Mouse (Mus musculus): ENCODE measurements at regions not wholly inside any gene's neighbourhood (a gene's known extent, or its start where the extent isn't known, plus 50 kb on each side); places are given as distances from the start of the nearest gene placed in this dataset.

- intact Hi-C loops (cut with DNase I), result no loop called here
Observed at GRCm38 (mm10) chr3:133818966-133819700, 274.2 kb upstream of the Tet2 start.

GRCm38 (mm10) chr3:133833739-133834391 is 288.9 kb upstream of the Tet2 start:
- DNase-seq, result no peak
- intact Hi-C loops (cut with DNase I), result no loop called here

More at GRCm38 (mm10) chr3:133818966-133819700, 274.2 kb upstream of the Tet2 start:
- DNase-seq, result no peak

GRCm38 (mm10) chr3:133834459-133834858 is 289.5 kb upstream of the Tet2 start:
- no peak for DNase-seq
- intact Hi-C loops (cut with DNase I), result no loop called here

GRCm38 (mm10) chr3:133846301-133846700 is 301.4 kb upstream of the Tet2 start:
- no peak for DNase-seq
- intact Hi-C loops (cut with DNase I), result no loop called here

DNA sequence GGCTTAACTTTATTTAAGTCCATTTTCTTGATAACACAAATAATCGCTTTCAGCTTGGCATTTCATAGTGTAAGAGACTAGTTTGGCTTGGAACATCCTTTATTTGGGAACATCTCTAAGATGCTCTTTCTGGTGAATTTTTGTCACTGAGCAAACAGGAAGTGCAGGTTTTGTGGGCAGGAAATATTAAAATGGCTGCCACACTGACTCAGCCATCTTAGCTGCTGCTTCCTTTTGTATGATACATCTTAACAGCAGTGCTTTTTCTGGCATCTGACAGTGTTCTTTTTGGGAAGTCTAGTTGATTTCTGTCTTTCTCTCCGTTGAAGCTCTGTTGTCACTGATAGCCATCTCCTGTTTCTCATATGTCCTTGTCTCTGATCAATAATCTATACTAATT is 329.4 kb upstream of the Tet2 start:
- DNase-seq, result no peak
- intact Hi-C loops (cut with DNase I), result loop anchor here (10.0 kb wide), 1 partner anchor 760 kb away; no protein-coding TSS in a partner anchor

DNA sequence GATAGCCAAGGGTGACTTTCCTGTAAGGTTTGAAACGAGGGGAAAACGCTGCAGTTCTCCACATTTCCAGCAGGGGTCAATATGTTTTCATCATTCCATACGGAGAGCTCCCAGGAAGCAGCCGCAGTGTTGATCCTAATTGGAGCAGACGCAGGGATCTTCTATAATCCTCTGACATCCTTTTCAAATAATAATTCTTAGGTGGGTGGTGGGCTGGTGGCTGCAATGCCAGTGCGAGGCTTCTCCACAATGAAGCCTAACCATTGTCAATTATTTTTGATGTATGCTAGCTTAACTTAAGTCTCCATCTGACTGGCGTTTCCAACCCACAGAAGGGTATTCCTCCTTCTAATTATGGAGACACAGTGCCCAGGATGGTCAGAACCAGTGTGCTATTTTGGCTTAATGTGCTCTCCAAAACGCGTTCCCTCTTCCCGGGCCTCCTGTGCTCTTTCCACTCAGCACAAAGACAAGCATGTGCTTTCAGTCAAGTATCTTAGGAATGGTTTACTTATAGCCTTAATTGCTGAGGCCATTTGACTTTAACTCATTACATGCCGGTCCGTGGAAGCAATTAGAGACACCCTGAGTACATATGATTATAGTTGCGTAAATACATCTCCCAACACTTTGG is 331.6 kb upstream of the Tet2 start:
- peak; percentile 78 for DNase-seq
- intact Hi-C loops (cut with DNase I), result loop anchor here (2.0 to 10.0 kb wide), 4 partner anchors 361 to 762 kb away; partner anchors contain the start of gene Cxxc4

DNA sequence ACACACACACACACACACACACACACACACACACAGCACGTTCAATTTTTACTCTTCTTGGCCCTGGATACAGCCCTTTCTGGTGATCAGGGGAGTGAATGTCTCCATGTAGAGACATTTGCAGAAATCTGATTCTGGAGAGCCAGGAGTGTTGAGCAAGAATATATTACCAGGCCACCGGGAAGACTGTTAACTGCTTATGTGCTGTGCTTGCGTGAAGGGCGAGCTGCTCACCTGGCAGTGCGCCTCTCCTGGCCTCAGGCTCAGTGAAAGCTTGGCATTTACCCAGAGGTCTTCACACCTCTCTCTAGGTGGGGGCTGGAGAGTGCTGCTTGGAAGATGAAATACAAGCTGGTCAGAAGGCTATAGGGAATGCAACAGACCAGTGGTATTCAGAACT is 332.4 kb upstream of the Tet2 start:
- intact Hi-C loops (cut with DNase I), result loop anchor here (2.0 to 10.0 kb wide), 4 partner anchors 360 to 763 kb away; partner anchors contain the start of gene Cxxc4
- DNase-seq, result peak; percentile 37

DNA sequence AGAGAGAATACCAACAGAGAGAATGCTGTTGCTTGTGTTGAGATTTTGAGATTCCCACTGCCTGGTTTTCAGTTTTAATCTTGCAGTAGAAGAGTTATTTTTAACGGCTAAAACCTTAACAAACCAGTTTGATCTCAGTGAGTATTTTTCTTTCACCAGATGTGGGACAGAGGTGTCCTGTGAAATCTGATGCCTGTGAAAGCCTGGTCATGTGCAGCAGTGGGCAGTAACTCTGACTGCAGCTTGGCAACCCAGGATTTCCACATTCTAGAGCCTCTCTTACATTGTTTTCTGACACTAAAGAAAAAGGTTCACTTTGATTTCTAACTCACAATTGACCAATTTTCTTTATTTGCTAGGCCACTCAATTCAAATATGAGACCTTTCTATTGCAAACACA is 335.7 kb upstream of the Tet2 start:
- no peak for DNase-seq
- intact Hi-C loops (cut with DNase I), result no loop called here

GRCm38 (mm10) chr3:133901931-133902330 is 334.4 kb upstream of the Cxxc4 start:
- intact Hi-C loops (cut with DNase I), result no loop called here
- DNase-seq, result no peak

DNA sequence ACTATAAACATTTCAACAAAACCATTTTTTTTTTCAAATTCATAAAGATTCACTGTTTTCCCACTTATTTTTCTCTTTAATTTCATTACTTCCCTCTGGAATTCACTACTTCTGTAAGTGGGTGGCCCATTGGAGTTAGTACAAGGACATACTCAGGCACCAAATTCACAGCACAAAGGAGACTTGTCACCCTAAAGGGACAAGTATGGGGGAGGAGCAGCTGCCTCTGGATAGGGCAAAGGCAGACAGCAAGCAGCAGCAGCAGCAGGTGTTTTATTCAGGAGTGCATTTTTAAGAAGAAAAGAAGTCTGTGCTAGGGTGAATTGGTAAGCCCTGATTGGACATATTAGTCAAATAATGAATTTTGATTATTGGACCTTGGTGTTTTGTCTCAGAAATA is 314.1 kb upstream of the Cxxc4 start:
- intact Hi-C loops (cut with DNase I), result no loop called here
- no peak for DNase-seq

- no peak for DNase-seq
- intact Hi-C loops (cut with DNase I), result no loop called here
Observed at GRCm38 (mm10) chr3:133965322-133965721, 271.0 kb upstream of the Cxxc4 start.

GRCm38 (mm10) chr3:133968176-133968575 is 268.1 kb upstream of the Cxxc4 start:
- intact Hi-C loops (cut with DNase I), result no loop called here
- DNase-seq, result peak; percentile 6

- intact Hi-C loops (cut with DNase I), result no loop called here
- no peak for DNase-seq
Observed at GRCm38 (mm10) chr3:133972774-133973173, 263.5 kb upstream of the Cxxc4 start.

DNA sequence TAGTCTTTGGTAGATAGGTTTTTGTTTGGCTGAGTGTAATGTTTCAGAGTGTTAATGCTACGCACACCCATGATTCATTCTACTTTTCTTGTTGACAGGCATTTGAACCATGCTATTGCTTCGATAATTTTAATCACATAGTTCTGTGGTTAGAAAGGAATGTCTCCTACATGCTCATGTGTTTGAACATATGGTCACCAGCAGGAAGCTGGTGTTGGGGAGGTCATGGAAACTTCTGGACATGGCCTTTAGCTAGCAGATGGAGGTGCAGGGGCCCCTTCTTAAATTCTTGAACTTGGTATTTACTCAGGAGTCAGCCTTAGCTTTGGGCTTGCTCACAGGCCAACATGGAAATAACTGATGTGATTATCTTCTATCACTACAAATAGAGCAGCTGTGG is 248.6 kb upstream of the Cxxc4 start:
- intact Hi-C loops (cut with DNase I), result no loop called here
- no peak for DNase-seq

GRCm38 (mm10) chr3:133993971-133994370 is 242.3 kb upstream of the Cxxc4 start:
- DNase-seq, result no peak
- intact Hi-C loops (cut with DNase I), result no loop called here

GRCm38 (mm10) chr3:133999965-134000364 is 236.3 kb upstream of the Cxxc4 start:
- no peak for DNase-seq
- intact Hi-C loops (cut with DNase I), result no loop called here

- intact Hi-C loops (cut with DNase I), result no loop called here
Observed at GRCm38 (mm10) chr3:134000595-134000994, 235.7 kb upstream of the Cxxc4 start.

GRCm38 (mm10) chr3:134014805-134015204 is 221.5 kb upstream of the Cxxc4 start:
- intact Hi-C loops (cut with DNase I), result no loop called here
- no peak for DNase-seq

More at GRCm38 (mm10) chr3:134000595-134000994, 235.7 kb upstream of the Cxxc4 start:
- no peak for DNase-seq

- no peak for DNase-seq
- intact Hi-C loops (cut with DNase I), result no loop called here
Observed at GRCm38 (mm10) chr3:134015412-134015811, 220.9 kb upstream of the Cxxc4 start.

GRCm38 (mm10) chr3:134033862-134034261 is 202.4 kb upstream of the Cxxc4 start:
- DNase-seq, result no peak

DNA sequence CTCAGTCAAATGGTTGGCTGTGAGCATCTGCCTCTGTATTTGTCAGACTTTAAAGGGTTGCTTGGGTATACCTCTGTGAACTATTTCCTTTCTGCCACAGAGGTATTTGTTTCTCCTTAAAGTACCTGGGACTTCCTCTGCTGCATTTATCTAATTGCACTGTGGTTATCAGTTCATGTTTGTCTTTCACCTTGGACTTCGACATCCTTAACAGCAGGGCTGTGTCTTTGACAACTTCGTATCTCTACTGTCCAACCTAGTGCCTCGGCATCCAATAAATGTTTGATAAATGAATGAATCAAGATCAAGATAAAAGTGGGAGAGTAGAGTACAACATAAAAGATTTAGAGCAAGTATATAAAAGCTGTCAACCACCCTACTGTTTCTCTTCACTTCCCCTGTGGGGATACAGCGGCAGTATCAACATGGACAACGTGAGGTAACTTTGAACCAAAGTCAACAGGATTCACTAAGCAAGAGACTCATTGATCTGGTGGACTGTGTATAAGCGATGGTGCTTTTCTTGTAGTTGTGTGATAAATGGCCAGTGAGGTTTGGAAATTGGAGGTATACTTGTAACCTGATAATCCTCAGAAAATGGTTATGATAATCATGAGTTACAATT is 199.9 kb upstream of the Cxxc4 start:
- DNase-seq, result no peak
- intact Hi-C loops (cut with DNase I), result no loop called here

More at GRCm38 (mm10) chr3:134033862-134034261, 202.4 kb upstream of the Cxxc4 start:
- intact Hi-C loops (cut with DNase I), result no loop called here

Measured in left cerebral cortex, postnatal 4 days (tissue).